Mouse (Mus musculus) liver, embryonic 14.5 days (tissue): ENCODE measurements around the gene Surf4.

Source experiments
- CTCF ChIP-seq: IDR thresholded peaks from 2 replicates; pipeline ENCODE4 v1.5.1; 2016; ENCODE audit warnings: antibody characterized with exemption, low read depth, control low read depth
- EP300 ChIP-seq: IDR thresholded peaks from 2 replicates; pipeline ENCODE4 v1.6.1; 2016; ENCODE audit warnings: antibody characterized with exemption, low read depth

- TF ChIP-seq CTCF (no peak), EP300 (no peak)
Observed at GRCm38 (mm10) chr2:26943253-26943652, 9.5 kb upstream of the Surf4 start.
